Mouse (Mus musculus): ENCODE results near the gene Hspa4. TPM values are rescaled to one million over a fixed set of nuclear protein-coding genes. Genes with fewer than 3 reads are reported as not detected.

Gene Hspa4
- polyA plus RNA-seq, 1 experiment from 2014 or later, result 112 TPM

DNA sequence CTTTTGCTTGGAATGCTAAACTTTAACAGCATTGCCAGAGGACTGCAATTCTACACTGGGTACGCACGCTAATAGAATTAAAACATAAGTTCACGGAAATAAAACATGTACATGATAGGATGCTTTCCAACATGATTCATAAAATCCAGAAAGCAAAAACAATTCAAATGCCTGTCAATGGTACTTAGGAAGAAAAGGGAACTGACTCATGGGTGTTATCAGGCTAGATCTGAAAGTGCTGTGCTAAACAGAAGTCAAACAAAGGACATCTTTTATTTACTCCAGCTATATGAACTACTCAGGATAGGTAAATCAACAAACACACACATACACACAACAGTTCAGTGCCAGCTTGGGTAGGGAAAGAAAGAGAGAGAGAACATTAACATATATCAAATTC, 24.9 kb downstream of the Hspa4 start:
- ATAC-seq (ENCODE audit: low FRiP score) (no peak), DNase-seq (ENCODE audit: low spot score) (no peak)
- Histone ChIP-seq H3K4me3 (ENCODE audit: low read depth, low read length) (no peak overlapping the region), H3K9ac (ENCODE audit: low read depth, low read length) (no peak overlapping the region), H3K9me3 (ENCODE audit: control insufficient read depth, low read length) (no peaks in the 10 kb centered on the region), H3K36me3 (ENCODE audit: control insufficient read depth, insufficient read depth, low read length) (peaks cover 8% of the 10 kb centered on the region), H3K4me2 (replicated peaks; ENCODE audit: low read depth, low read length) (no peak overlapping the region), H3K4me1 (replicated peaks; ENCODE audit: control insufficient read depth, insufficient read depth, low read length) (no peaks in the 10 kb centered on the region), H3K27me3 (ENCODE audit: control insufficient read depth, insufficient read depth, low read length) (no peaks in the 10 kb centered on the region), H3K27ac (ENCODE audit: low read depth, low read length) (no peak overlapping the region)
- 95% methylated on average over 3 of the region's 3 CpGs for WGBS

DNA sequence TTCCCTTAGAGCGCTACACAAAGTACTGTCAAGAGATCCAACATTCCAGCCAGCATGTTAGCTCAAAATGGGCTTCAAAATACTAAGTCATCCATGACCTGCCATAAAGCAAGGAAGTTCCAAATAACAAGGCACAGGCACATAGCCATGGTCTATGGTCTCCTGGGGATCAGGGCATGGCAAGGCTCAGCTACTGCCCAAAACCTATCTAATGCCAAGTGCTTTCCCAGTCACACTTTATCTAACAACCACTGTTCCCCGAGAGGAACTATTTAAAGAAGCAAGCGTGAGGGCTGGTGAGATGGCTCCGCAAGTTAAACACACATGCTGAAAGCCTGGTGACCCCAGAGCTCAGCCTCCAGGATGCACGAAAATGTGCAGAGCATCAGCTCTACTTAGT, 26.9 kb downstream of the Hspa4 start:
- no peak overlapping the region for H3K4me3 ChIP-seq (ENCODE audit: low read depth, low read length)
- H3K27ac ChIP-seq (ENCODE audit: low read depth, low read length), result no peak overlapping the region
- peaks cover 11% of the 10 kb centered on the region for H3K36me3 ChIP-seq (ENCODE audit: control insufficient read depth, insufficient read depth, low read length)
- no peaks in the 10 kb centered on the region for H3K27me3 ChIP-seq (ENCODE audit: control insufficient read depth, insufficient read depth, low read length)
- H3K4me1 ChIP-seq (replicated peaks; ENCODE audit: control insufficient read depth, insufficient read depth, low read length), result no peaks in the 10 kb centered on the region
- no peak overlapping the region for H3K9ac ChIP-seq (ENCODE audit: low read depth, low read length)
- H3K9me3 ChIP-seq (ENCODE audit: control insufficient read depth, low read length), result no peaks in the 10 kb centered on the region
- no peak overlapping the region for H3K4me2 ChIP-seq (replicated peaks; ENCODE audit: low read depth, low read length)
- ATAC-seq (ENCODE audit: low FRiP score) (no peak), DNase-seq (ENCODE audit: low spot score) (no peak)
- 96% methylated on average over 5 of the region's 5 CpGs for WGBS

GRCm38 (mm10) chr11:53269596-53269995, 30.7 kb downstream of the Hspa4 start:
- 94% methylated on average over 6 of the region's 6 CpGs for WGBS
- Histone ChIP-seq H3K27me3 (ENCODE audit: control insufficient read depth, insufficient read depth, low read length) (no peaks in the 10 kb centered on the region), H3K4me3 (ENCODE audit: low read depth, low read length) (no peak overlapping the region), H3K9me3 (ENCODE audit: control insufficient read depth, low read length) (no peaks in the 10 kb centered on the region), H3K36me3 (ENCODE audit: control insufficient read depth, insufficient read depth, low read length) (peaks cover 15% of the 10 kb centered on the region), H3K4me2 (replicated peaks; ENCODE audit: low read depth, low read length) (no peak overlapping the region), H3K27ac (ENCODE audit: low read depth, low read length) (no peak overlapping the region), H3K4me1 (replicated peaks; ENCODE audit: control insufficient read depth, insufficient read depth, low read length) (no peaks in the 10 kb centered on the region), H3K9ac (ENCODE audit: low read depth, low read length) (no peak overlapping the region)
- DNase-seq (ENCODE audit: low spot score) (no peak), ATAC-seq (ENCODE audit: low FRiP score) (no peak)

GRCm38 (mm10) chr11:53260556-53260955, 39.7 kb downstream of the Hspa4 start:
- no peaks in the 10 kb centered on the region for H3K27me3 ChIP-seq (ENCODE audit: control insufficient read depth, insufficient read depth, low read length)
- WGBS, result 85% methylated on average over 5 of the region's 5 CpGs
- no peaks in the 10 kb centered on the region for H3K9me3 ChIP-seq (ENCODE audit: control insufficient read depth, low read length)
- H3K36me3 ChIP-seq (ENCODE audit: control insufficient read depth, insufficient read depth, low read length), result peaks cover 12% of the 10 kb centered on the region
- no peak overlapping the region for H3K4me3 ChIP-seq (ENCODE audit: low read depth, low read length)
- no peaks in the 10 kb centered on the region for H3K4me1 ChIP-seq (replicated peaks; ENCODE audit: control insufficient read depth, insufficient read depth, low read length)
- no peak overlapping the region for H3K4me2 ChIP-seq (replicated peaks; ENCODE audit: low read depth, low read length)
- no peak overlapping the region for H3K9ac ChIP-seq (ENCODE audit: low read depth, low read length)
- ATAC-seq (ENCODE audit: low FRiP score), result no peak
- no peak overlapping the region for H3K27ac ChIP-seq (ENCODE audit: low read depth, low read length)
- DNase-seq (ENCODE audit: low spot score), result no peak

DNA sequence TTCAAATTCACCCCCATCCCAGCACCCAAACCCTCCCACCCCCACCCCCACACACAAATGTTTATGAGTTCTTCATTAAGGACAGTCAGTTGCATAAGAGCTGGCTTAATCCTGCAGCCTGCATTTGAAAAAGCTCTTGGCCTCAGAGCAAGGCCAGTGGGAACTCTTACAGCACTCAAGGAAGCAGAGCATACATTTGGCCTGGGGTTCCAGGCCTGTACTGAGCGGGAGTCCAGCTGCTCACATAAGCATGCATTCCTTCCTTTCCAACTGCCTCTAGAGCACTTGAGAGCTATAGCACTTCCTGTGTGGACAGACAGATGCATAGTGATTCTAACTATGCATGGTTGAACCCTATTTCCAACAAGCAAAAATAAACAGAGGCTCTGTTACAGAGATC, 40.2 kb downstream of the Hspa4 start:
- H3K9ac ChIP-seq (ENCODE audit: low read depth, low read length), result no peak overlapping the region
- H3K4me3 ChIP-seq (ENCODE audit: low read depth, low read length), result no peak overlapping the region
- 85% methylated on average over 1 of the region's 1 CpGs for WGBS
- H3K9me3 ChIP-seq (ENCODE audit: control insufficient read depth, low read length), result no peaks in the 10 kb centered on the region
- H3K36me3 ChIP-seq (ENCODE audit: control insufficient read depth, insufficient read depth, low read length), result peaks cover 12% of the 10 kb centered on the region
- no peaks in the 10 kb centered on the region for H3K4me1 ChIP-seq (replicated peaks; ENCODE audit: control insufficient read depth, insufficient read depth, low read length)
- H3K27ac ChIP-seq (ENCODE audit: low read depth, low read length), result no peak overlapping the region
- DNase-seq (ENCODE audit: low spot score), result no peak
- no peak overlapping the region for H3K4me2 ChIP-seq (replicated peaks; ENCODE audit: low read depth, low read length)
- no peaks in the 10 kb centered on the region for H3K27me3 ChIP-seq (ENCODE audit: control insufficient read depth, insufficient read depth, low read length)
- no peak for ATAC-seq (ENCODE audit: low FRiP score)

DNA sequence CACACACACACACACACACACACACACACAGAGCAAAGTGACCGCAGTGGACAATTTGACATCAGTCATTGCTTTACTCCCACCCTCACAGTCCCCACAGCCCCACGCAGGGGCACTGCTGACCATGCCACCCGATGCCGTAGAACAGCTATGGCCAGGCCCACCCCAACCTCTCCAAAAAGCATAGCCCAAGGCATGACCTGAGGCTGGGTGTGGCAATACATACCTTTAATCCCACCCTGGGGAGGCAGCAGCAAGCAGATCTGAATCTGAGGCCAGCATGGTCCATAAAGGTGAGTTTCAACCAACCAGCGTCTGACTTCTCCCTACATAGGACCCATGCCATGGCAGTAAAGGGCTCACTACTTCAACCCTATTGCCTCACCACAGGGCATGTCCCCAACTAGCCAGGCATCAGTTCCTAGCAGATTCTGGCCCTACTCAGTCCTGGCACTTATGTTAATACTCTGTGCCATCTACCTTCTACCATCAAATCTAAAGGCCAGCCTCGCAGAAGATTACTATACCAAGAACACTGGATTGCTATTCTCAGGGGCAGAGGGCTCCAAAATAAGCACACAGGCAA, 41.1 kb downstream of the Hspa4 start:
- Histone ChIP-seq H3K4me1 (replicated peaks; ENCODE audit: control insufficient read depth, insufficient read depth, low read length) (no peaks in the 10 kb centered on the region), H3K27me3 (ENCODE audit: control insufficient read depth, insufficient read depth, low read length) (no peaks in the 10 kb centered on the region), H3K9me3 (ENCODE audit: control insufficient read depth, low read length) (no peaks in the 10 kb centered on the region), H3K27ac (ENCODE audit: low read depth, low read length) (no peak overlapping the region), H3K9ac (ENCODE audit: low read depth, low read length) (no peak overlapping the region), H3K36me3 (ENCODE audit: control insufficient read depth, insufficient read depth, low read length) (peaks cover 12% of the 10 kb centered on the region; the same call in 1 of the 2 replicates), H3K4me3 (ENCODE audit: low read depth, low read length) (no peak overlapping the region), H3K4me2 (replicated peaks; ENCODE audit: low read depth, low read length) (no peak overlapping the region)
- WGBS, result 88% methylated on average over 6 of the region's 6 CpGs
- ATAC-seq (ENCODE audit: low FRiP score) (no peak), DNase-seq (ENCODE audit: low spot score) (no peak)

GRCm38 (mm10) chr11:53256914-53257313, 43.3 kb downstream of the Hspa4 start:
- H3K9ac ChIP-seq (ENCODE audit: low read depth, low read length), result no peak overlapping the region
- no peak overlapping the region for H3K4me2 ChIP-seq (replicated peaks; ENCODE audit: low read depth, low read length)
- no peak overlapping the region for H3K27ac ChIP-seq (ENCODE audit: low read depth, low read length)
- no peaks in the 10 kb centered on the region for H3K27me3 ChIP-seq (ENCODE audit: control insufficient read depth, insufficient read depth, low read length)
- no peaks in the 10 kb centered on the region for H3K4me1 ChIP-seq (replicated peaks; ENCODE audit: control insufficient read depth, insufficient read depth, low read length)
- H3K9me3 ChIP-seq (ENCODE audit: control insufficient read depth, low read length), result no peaks in the 10 kb centered on the region
- 85% methylated on average over 2 of the region's 2 CpGs for WGBS
- peaks cover 6% of the 10 kb centered on the region; the same call in 1 of the 2 replicates for H3K36me3 ChIP-seq (ENCODE audit: control insufficient read depth, insufficient read depth, low read length)
- H3K4me3 ChIP-seq (ENCODE audit: low read depth, low read length), result no peak overlapping the region
- no peak for ATAC-seq (ENCODE audit: low FRiP score)
- DNase-seq (ENCODE audit: low spot score), result no peak

GRCm38 (mm10) chr11:53254926-53255325, 45.3 kb downstream of the Hspa4 start:
- no peak for ATAC-seq (ENCODE audit: low FRiP score)

DNA sequence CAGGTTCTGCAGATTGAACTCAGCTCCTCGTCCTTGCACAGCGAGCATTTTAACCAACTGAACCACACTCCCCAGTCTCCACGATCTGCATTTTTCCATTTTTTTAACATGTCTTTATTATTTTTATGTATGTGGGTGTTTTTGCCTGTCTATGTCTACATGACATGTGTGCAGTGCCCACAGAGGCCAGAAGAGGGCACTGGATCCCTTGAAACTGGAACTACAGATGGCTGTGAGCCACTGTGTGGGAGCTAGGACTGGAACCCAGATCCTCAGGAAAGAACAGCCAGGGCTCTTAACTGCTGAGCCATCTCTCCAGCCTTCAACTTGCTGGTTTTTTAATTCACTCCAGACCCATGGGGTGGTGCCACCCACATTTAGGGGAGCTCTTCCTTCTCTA, 45.8 kb downstream of the Hspa4 start:
- Histone ChIP-seq H3K4me1 (replicated peaks; ENCODE audit: control insufficient read depth, insufficient read depth, low read length) (no peaks in the 10 kb centered on the region), H3K36me3 (ENCODE audit: control insufficient read depth, insufficient read depth, low read length) (no peaks in the 10 kb centered on the region), H3K27ac (ENCODE audit: low read depth, low read length) (no peak overlapping the region), H3K9me3 (ENCODE audit: control insufficient read depth, low read length) (no peaks in the 10 kb centered on the region), H3K4me3 (ENCODE audit: low read depth, low read length) (no peak overlapping the region), H3K27me3 (ENCODE audit: control insufficient read depth, insufficient read depth, low read length) (no peaks in the 10 kb centered on the region), H3K4me2 (replicated peaks; ENCODE audit: low read depth, low read length) (no peak overlapping the region), H3K9ac (ENCODE audit: low read depth, low read length) (no peak overlapping the region)
- 91% methylated on average over 3 of the region's 3 CpGs for WGBS
- ATAC-seq (ENCODE audit: low FRiP score) (no peak), DNase-seq (ENCODE audit: low spot score) (peak; percentile 18)

More at GRCm38 (mm10) chr11:53254926-53255325, 45.3 kb downstream of the Hspa4 start:
- H3K9me3 ChIP-seq (ENCODE audit: control insufficient read depth, low read length), result no peaks in the 10 kb centered on the region
- no peaks in the 10 kb centered on the region for H3K36me3 ChIP-seq (ENCODE audit: control insufficient read depth, insufficient read depth, low read length)
- no peak overlapping the region for H3K9ac ChIP-seq (ENCODE audit: low read depth, low read length)
- H3K27ac ChIP-seq (ENCODE audit: low read depth, low read length), result no peak overlapping the region
- no peaks in the 10 kb centered on the region for H3K27me3 ChIP-seq (ENCODE audit: control insufficient read depth, insufficient read depth, low read length)
- WGBS, result 45% methylated on average over 7 of the region's 7 CpGs
- no peak overlapping the region for H3K4me3 ChIP-seq (ENCODE audit: low read depth, low read length)
- peak; percentile 83 for DNase-seq (ENCODE audit: low spot score)
- H3K4me2 ChIP-seq (replicated peaks; ENCODE audit: low read depth, low read length), result no peak overlapping the region
- H3K4me1 ChIP-seq (replicated peaks; ENCODE audit: control insufficient read depth, insufficient read depth, low read length), result no peaks in the 10 kb centered on the region

Data from hindbrain, embryonic 11.5 days (tissue).